Comparison of ENCODE assay signal across 9 mouse cellular contexts in the genomic region with DNA sequence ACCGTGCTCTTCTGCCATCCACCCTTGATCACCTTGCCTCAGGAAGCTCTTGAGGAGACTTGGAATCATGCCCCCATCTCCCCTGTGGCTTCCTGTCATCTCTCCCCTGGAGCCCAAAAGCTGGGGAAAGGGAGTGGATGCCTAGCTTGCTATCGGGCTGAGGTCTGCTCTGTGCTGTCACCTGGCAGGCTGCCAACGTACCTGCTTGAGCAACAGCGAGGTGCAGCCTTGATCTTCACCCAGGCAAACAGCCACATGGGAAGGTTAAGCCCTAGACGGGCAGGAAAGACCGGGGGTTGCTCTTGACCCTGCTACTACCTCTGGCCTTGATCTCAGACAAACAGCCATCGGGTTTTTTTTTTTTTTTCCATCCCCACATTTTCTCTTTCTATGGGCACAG.
DNase-seq lines count a peak whose midpoint lies in the region; ATAC-seq and TF ChIP-seq lines count a peak whose summit lies in the region.
"Had no signal": no experiment of that assay in that cellular context is flagged by ENCODE, and none has a peak within 500 bp of the region (broad histone marks: within the 10 kb centered on the region; RNA-seq: fewer than 3 reads in every experiment).

No protein-coding gene starts in this region.

- peak; percentile 37 for DNase-seq in hindbrain, postnatal 0 days (ENCODE audit: low spot score)
- peak; percentile 47 to 77 for DNase-seq in adrenal gland, adult (ENCODE audit: inconsistent age in 2 of 2, low spot score in 1 of 2)
- peak; percentile 21 for DNase-seq in lung, postnatal 14 days
- no peak for DNase-seq in embryo, embryonic 11 days
- no peak for DNase-seq in embryo, embryonic 10.5 days (ENCODE audit: low spot score)
- DNase-seq in layer of hippocampus, postnatal 25 days (ENCODE audit: extremely low spot score in 1 of 2, low spot score in 1 of 2): no peak

- no peak for ATAC-seq in hindbrain, postnatal 0 days
- ATAC-seq in hindbrain, embryonic 13.5 days (ENCODE audit: low FRiP score): no peak
- ATAC-seq in intestine, postnatal 0 days: peak; percentile 80

- WGBS in hindbrain, postnatal 0 days: 42% methylated on average over 7 of the region's 7 CpGs
- 67% methylated on average over 7 of the region's 7 CpGs for WGBS in hindbrain, embryonic 13.5 days
- 13% methylated on average over 7 of the region's 7 CpGs for WGBS in intestine, postnatal 0 days

- H3K27ac ChIP-seq in hindbrain, postnatal 0 days: no peak overlapping the region
- H3K27ac ChIP-seq in hindbrain, embryonic 13.5 days: no peak overlapping the region
- H3K27ac ChIP-seq in intestine, postnatal 0 days (ENCODE audit: low read depth, low read length): peak overlapping the region; percentile 92
- H3K27ac ChIP-seq: macrophage had no signal

- no peaks in the 10 kb centered on the region for H3K9me3 ChIP-seq in hindbrain, postnatal 0 days (ENCODE audit: low read length)
- H3K9me3 ChIP-seq in hindbrain, embryonic 13.5 days: no peaks in the 10 kb centered on the region
- H3K9me3 ChIP-seq in intestine, postnatal 0 days (ENCODE audit: control insufficient read depth): no peaks in the 10 kb centered on the region

- H3K4me2 ChIP-seq in hindbrain, postnatal 0 days (ENCODE audit: low read depth, low read length): no peak overlapping the region
- H3K4me2 ChIP-seq in hindbrain, embryonic 13.5 days: no peak overlapping the region
- peak overlapping the region; percentile 43 for H3K4me2 ChIP-seq in intestine, postnatal 0 days (replicated peaks; ENCODE audit: low read depth)

- no peaks in the 10 kb centered on the region for H3K27me3 ChIP-seq in hindbrain, postnatal 0 days (ENCODE audit: insufficient read depth, low read length)
- H3K27me3 ChIP-seq in hindbrain, embryonic 13.5 days: peaks cover 25% of the 10 kb centered on the region
- H3K27me3 ChIP-seq in intestine, postnatal 0 days (replicated peaks; ENCODE audit: control insufficient read depth, insufficient read depth, low read length): no peaks in the 10 kb centered on the region

- no peaks in the 10 kb centered on the region; the same call in 1 of the 2 replicates for H3K4me1 ChIP-seq in hindbrain, postnatal 0 days (ENCODE audit: insufficient read depth, low read length)
- 0 out of 2 replicates have a peak, but pooled peaks cover 3% of the 10 kb centered on the region for H3K4me1 ChIP-seq in hindbrain, embryonic 13.5 days (replicated peaks)
- peaks cover 8% of the 10 kb centered on the region; the same call in 1 of the 2 replicates for H3K4me1 ChIP-seq in intestine, postnatal 0 days (replicated peaks; ENCODE audit: control insufficient read depth, insufficient read depth, low read length)

- no peak for TF ChIP-seq CTCF in hindbrain, postnatal 0 days (IDR thresholded peaks at IDR 0.05; ENCODE audit: low read depth)
- no peak for TF ChIP-seq CTCF in intestine, postnatal 0 days (IDR thresholded peaks at IDR 0.05; ENCODE audit: low read depth)

- H3K9ac ChIP-seq in hindbrain, postnatal 0 days (replicated peaks; ENCODE audit: low read length): no peak overlapping the region
- H3K9ac ChIP-seq in hindbrain, embryonic 13.5 days: no peak overlapping the region
- no peak overlapping the region for H3K9ac ChIP-seq in intestine, postnatal 0 days (ENCODE audit: low read depth, low read length)

- no peak overlapping the region for H3K4me3 ChIP-seq in hindbrain, postnatal 0 days (ENCODE audit: low read length)
- H3K4me3 ChIP-seq in hindbrain, embryonic 13.5 days: no peak overlapping the region
- no peak overlapping the region for H3K4me3 ChIP-seq in intestine, postnatal 0 days (ENCODE audit: low read depth, low read length)

- no peaks in the 10 kb centered on the region for H3K36me3 ChIP-seq in hindbrain, postnatal 0 days (ENCODE audit: insufficient read depth, low read length)
- H3K36me3 ChIP-seq in hindbrain, embryonic 13.5 days: no peaks in the 10 kb centered on the region
- no peaks in the 10 kb centered on the region for H3K36me3 ChIP-seq in intestine, postnatal 0 days (ENCODE audit: control insufficient read depth, insufficient read depth)

Comparison
In these comparisons a context has a peak if more than half of its experiments do, and no peak if none do; other contexts are left out.
1. DNase-seq: peak in hindbrain, postnatal 0 days (single experiment), adrenal gland, adult (2 of 2) and lung, postnatal 14 days (single experiment); none in embryo, embryonic 11 days (single experiment), embryo, embryonic 10.5 days (single experiment) and layer of hippocampus, postnatal 25 days (0 of 2).